Mouse (Mus musculus) intestine, embryonic 15.5 days (tissue): ENCODE data around the gene Lce1i. TPM values are rescaled to one million over a fixed set of nuclear protein-coding genes. Genes with fewer than 3 reads are reported as not detected.

ENCODE experiments used
- polyA plus RNA-seq: library from polyadenylated mRNA; unstranded; fragments of >200 nt; fragmentation: Nextera tagmentation; extraction: Ambion mirVana; gene quantifications from 2 replicates; pipeline ENCODE4 v1.2.1, GENCODE M21; 2015

Gene Lce1i
- polyA plus RNA-seq, 1 experiment from 2014 or later, result not detected

Other genes with a start within 250 kb of the Lce1i start
- gene 2310046K23Rik, start 244.4 kb downstream of the Lce1i start, polyA plus RNA-seq, result not detected in 2 replicates
- gene Ivl, start 205.2 kb downstream of the Lce1i start, polyA plus RNA-seq, result 0.09 TPM in 1 of 2 replicates, not detected in the other
- gene Smcp, start 189.9 kb downstream of the Lce1i start, polyA plus RNA-seq, result 3.4 and 5.3 TPM in 2 replicates
- not detected in 2 replicates for gene 2210017I01Rik, start 171.4 kb downstream of the Lce1i start, polyA plus RNA-seq
- gene Lce6a, start 157.2 kb downstream of the Lce1i start, polyA plus RNA-seq, result not detected in 2 replicates
- not detected in 2 replicates for gene Lce1a1, start 130.6 kb downstream of the Lce1i start, polyA plus RNA-seq
- gene Lce1b, start 122.0 kb downstream of the Lce1i start, polyA plus RNA-seq, result not detected in 2 replicates
- gene Lce1a2, start 108.6 kb downstream of the Lce1i start, polyA plus RNA-seq, result not detected in 2 replicates
- gene Lce1c, start 99.7 kb downstream of the Lce1i start, polyA plus RNA-seq, result not detected in 2 replicates
- gene Lce1d, start 91.7 kb downstream of the Lce1i start, polyA plus RNA-seq, result not detected in 2 replicates
- gene Lce1e, start 69.8 kb downstream of the Lce1i start, polyA plus RNA-seq, result not detected in 2 replicates
- not detected in 2 replicates for gene Lce1f, start 58.5 kb downstream of the Lce1i start, polyA plus RNA-seq
- not detected in 2 replicates for gene Gm38119, start 39.8 kb downstream of the Lce1i start, polyA plus RNA-seq
- not detected in 2 replicates for gene Lce1g, start 26.6 kb downstream of the Lce1i start, polyA plus RNA-seq
- not detected in 2 replicates for gene Lce1h, start 13.8 kb downstream of the Lce1i start, polyA plus RNA-seq
- gene Lce1j, start 11.6 kb upstream of the Lce1i start, polyA plus RNA-seq, result not detected in 2 replicates
- gene Lce1k, start 29.0 kb upstream of the Lce1i start, polyA plus RNA-seq, result not detected in 2 replicates
- not detected in 2 replicates for gene Kprp, start 48.3 kb upstream of the Lce1i start, polyA plus RNA-seq
- not detected in 2 replicates for gene Lce1l, start 72.4 kb upstream of the Lce1i start, polyA plus RNA-seq
- not detected in 2 replicates for gene 2310050C09Rik, start 91.3 kb upstream of the Lce1i start, polyA plus RNA-seq
- not detected in 2 replicates for gene Lce3a, start 147.3 kb upstream of the Lce1i start, polyA plus RNA-seq
- gene Lce3b, start 154.1 kb upstream of the Lce1i start, polyA plus RNA-seq, result not detected in 2 replicates
- gene Lce3c, start 165.6 kb upstream of the Lce1i start, polyA plus RNA-seq, result not detected in 2 replicates
- not detected in 2 replicates for gene Lce3d, start 178.5 kb upstream of the Lce1i start, polyA plus RNA-seq
- gene Lce3e, start 188.2 kb upstream of the Lce1i start, polyA plus RNA-seq, result not detected in 2 replicates
- not detected in 2 replicates for gene Lce3f, start 213.3 kb upstream of the Lce1i start, polyA plus RNA-seq
- not detected in 2 replicates for gene Crct1, start 236.8 kb upstream of the Lce1i start, polyA plus RNA-seq
- not detected in 2 replicates for gene Lce1m, start 240.2 kb upstream of the Lce1i start, polyA plus RNA-seq